Mouse (Mus musculus) CH12.LX (cell line): ENCODE data around the gene Pdhb.

Experiments
- CTCF ChIP-seq, 2 experiments: IDR thresholded peaks in 1 of 2; conservative IDR thresholded peaks in 1 of 2; 2 replicates each; pipeline ENCODE4 v1.5.1; 2011 to 2012; ENCODE audit warnings: low read depth in 2 of 2, low read length in 2 of 2, improper control_type of control experiment in 1 of 2, inconsistent platforms in 1 of 2, mild to moderate bottlenecking in 1 of 2, moderate library complexity in 1 of 2
- ETS1 ChIP-seq: conservative IDR thresholded peaks from 2 replicates; pipeline ENCODE4 v1.6.1; 2012; ENCODE audit warnings: low read depth, mild to moderate bottlenecking, inconsistent platforms, low read length, improper control_type of control experiment, moderate library complexity
- GABPA ChIP-seq: IDR thresholded peaks from 2 replicates; pipeline ENCODE4 v1.6.1; 2012; ENCODE audit warnings: low read depth, low read length, improper control_type of control experiment, inconsistent platforms; ENCODE audit not compliant: insufficient replicate concordance
- IRF4 ChIP-seq: IDR thresholded peaks from 2 replicates; pipeline ENCODE4 v1.6.1; 2014; ENCODE audit warnings: low read depth, mild to moderate bottlenecking, inconsistent platforms, low read length, improper control_type of control experiment
- MAFK ChIP-seq: IDR thresholded peaks from 2 replicates; pipeline ENCODE4 v1.6.1; 2011; ENCODE audit warnings: low read length, improper control_type of control experiment; ENCODE audit not compliant: insufficient replicate concordance
- MAX ChIP-seq: IDR thresholded peaks from 2 replicates; pipeline ENCODE4 v1.6.1; 2011; ENCODE audit warnings: low read length, improper control_type of control experiment
- MXI1 ChIP-seq: IDR thresholded peaks from 2 replicates; pipeline ENCODE4 v1.6.1; 2011; ENCODE audit warnings: mild to moderate bottlenecking, low read depth, low read length, improper control_type of control experiment
- MYC ChIP-seq: IDR thresholded peaks from 2 replicates; pipeline ENCODE4 v1.6.1; 2011; ENCODE audit warnings: low read depth, mild to moderate bottlenecking, improper control_type of control experiment, low read length
- POLR2A ChIP-seq: IDR thresholded peaks from 2 replicates; pipeline ENCODE4 v1.6.1; 2011; ENCODE audit warnings: low read depth, mild to moderate bottlenecking, improper control_type of control experiment, low read length
- TCF12 ChIP-seq: IDR thresholded peaks from 2 replicates; pipeline ENCODE4 v1.6.1; 2014; ENCODE audit warnings: low read depth, mild to moderate bottlenecking, inconsistent platforms, low read length, improper control_type of control experiment
- USF2 ChIP-seq: conservative IDR thresholded peaks from 2 replicates; pipeline ENCODE4 v1.6.1; 2011; ENCODE audit warnings: low read depth, low read length, improper control_type of control experiment

- TF ChIP-seq MAFK, result no peak
- TF ChIP-seq TCF12, result no peak
- no peak for TF ChIP-seq CTCF (conservative IDR thresholded peaks at IDR 0.05 in 1 of 2, IDR thresholded peaks at IDR 0.05 in 1 of 2; ENCODE audit: low read depth in 2 of 2, low read length in 2 of 2)
- TF ChIP-seq POLR2A, result no peak; the same call in 1 of the 2 replicates
- no peak for TF ChIP-seq IRF4
- no peak for TF ChIP-seq MXI1
- TF ChIP-seq ETS1, result no peak
- no peak for TF ChIP-seq MYC
- TF ChIP-seq GABPA, result no peak
- TF ChIP-seq MAX, result no peak
- no peak for TF ChIP-seq USF2
Observed at GRCm38 (mm10) chr14:8214299-8215207, 41.7 kb upstream of the Pdhb start.
